Mouse (Mus musculus): ENCODE measurements around the gene Aebp2. TPM values are rescaled to one million over a fixed set of nuclear protein-coding genes. Genes with fewer than 3 reads are reported as not detected.

Aebp2 gene
- polyA plus RNA-seq, 1 experiment from 2014 or later, result 9.4 TPM

- Histone ChIP-seq H3K27me3 (ENCODE audit: insufficient read depth, low read length) (no peaks in the 10 kb centered on the region), H3K4me3 (ENCODE audit: low read length) (no peak overlapping the region), H3K4me2 (replicated peaks; ENCODE audit: low read depth, low read length) (peak overlapping the region; percentile 25; the same call in 1 of the 2 replicates), H3K4me1 (ENCODE audit: insufficient read depth, low read length) (peaks cover 35% of the 10 kb centered on the region), H3K9me3 (ENCODE audit: low read length) (no peaks in the 10 kb centered on the region), H3K9ac (replicated peaks; ENCODE audit: low read length) (no peak overlapping the region), H3K27ac (ENCODE audit: low read length) (peak overlapping the region; percentile 82), H3K36me3 (ENCODE audit: insufficient read depth, low read length) (no peaks in the 10 kb centered on the region)
- 10% methylated on average over 15 of the region's 15 CpGs for WGBS
- ATAC-seq (ENCODE audit: low FRiP score, low TSS enrichment), result peak; percentile 56
Observed at GRCm38 (mm10) chr6:140678658-140679271, 56.3 kb downstream of the Aebp2 start.

- Histone ChIP-seq H3K27me3 (ENCODE audit: insufficient read depth, low read length) (no peaks in the 10 kb centered on the region), H3K4me2 (replicated peaks; ENCODE audit: low read depth, low read length) (no peak overlapping the region), H3K9ac (replicated peaks; ENCODE audit: low read length) (no peak overlapping the region), H3K9me3 (ENCODE audit: low read length) (no peaks in the 10 kb centered on the region), H3K4me1 (ENCODE audit: insufficient read depth, low read length) (peaks cover 29% of the 10 kb centered on the region), H3K4me3 (ENCODE audit: low read length) (no peak overlapping the region), H3K27ac (ENCODE audit: low read length) (no peak overlapping the region), H3K36me3 (ENCODE audit: insufficient read depth, low read length) (no peaks in the 10 kb centered on the region)
- ATAC-seq (ENCODE audit: low FRiP score, low TSS enrichment), result no peak
- 53% methylated on average over 7 of the region's 7 CpGs for WGBS
Observed at GRCm38 (mm10) chr6:140680713-140681112, 58.2 kb downstream of the Aebp2 start.

DNA sequence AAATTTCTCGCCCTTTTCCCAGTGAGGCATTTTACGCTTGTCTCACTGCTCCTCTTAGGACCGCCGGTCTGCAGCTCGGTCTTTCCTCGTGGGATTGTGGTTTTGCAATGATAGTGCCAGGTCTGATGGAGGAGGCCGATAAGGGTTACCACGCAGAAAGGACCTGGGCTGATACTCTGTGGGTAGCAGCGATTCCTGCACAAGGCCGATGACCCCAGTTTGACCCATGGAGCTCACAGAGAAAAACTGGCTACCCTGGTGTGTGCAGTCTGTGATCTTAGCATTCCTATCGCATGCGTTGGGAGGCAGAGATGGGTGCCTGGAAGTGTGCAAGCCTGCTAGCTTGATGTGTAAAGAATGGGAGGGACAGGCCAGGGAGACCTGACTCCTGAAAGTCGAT lies 60.4 kb downstream of the Aebp2 start:
- H3K9ac ChIP-seq (replicated peaks; ENCODE audit: low read length), result no peak overlapping the region
- peaks cover 18% of the 10 kb centered on the region for H3K4me1 ChIP-seq (ENCODE audit: insufficient read depth, low read length)
- no peaks in the 10 kb centered on the region for H3K36me3 ChIP-seq (ENCODE audit: insufficient read depth, low read length)
- H3K4me2 ChIP-seq (replicated peaks; ENCODE audit: low read depth, low read length), result no peak overlapping the region
- H3K27ac ChIP-seq (ENCODE audit: low read length), result 0 out of 2 replicates have a peak overlapping the region, but pooled peaks have one; percentile 4
- ATAC-seq (ENCODE audit: low FRiP score, low TSS enrichment), result peak; percentile 17; the same call in 1 of the 2 replicates
- no peaks in the 10 kb centered on the region for H3K9me3 ChIP-seq (ENCODE audit: low read length)
- 51% methylated on average over 13 of the region's 13 CpGs for WGBS
- no peak overlapping the region for H3K4me3 ChIP-seq (ENCODE audit: low read length)
- no peaks in the 10 kb centered on the region for H3K27me3 ChIP-seq (ENCODE audit: insufficient read depth, low read length)

DNA sequence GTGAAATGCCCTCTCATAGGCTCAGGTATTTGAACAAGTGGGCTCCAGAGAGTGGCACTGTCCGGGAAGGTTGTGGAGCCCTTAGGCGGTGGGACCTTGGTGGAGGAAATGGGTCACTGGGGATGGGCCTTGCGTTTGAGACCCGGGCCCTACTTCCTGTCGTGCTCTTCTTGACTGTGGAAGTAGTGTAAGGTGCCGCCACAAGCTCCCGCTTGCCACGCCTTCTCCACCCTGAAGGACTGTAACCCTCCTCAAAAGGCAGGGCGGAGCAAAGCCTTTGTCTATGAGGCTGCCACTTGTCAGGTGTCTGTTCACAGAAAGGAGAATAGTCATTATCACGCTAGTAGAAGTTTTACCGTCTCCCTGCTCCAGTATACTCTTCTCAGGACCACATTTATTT lies 61.9 kb downstream of the Aebp2 start:
- no peak for ATAC-seq (ENCODE audit: low FRiP score, low TSS enrichment)
- H3K4me1 ChIP-seq (ENCODE audit: insufficient read depth, low read length), result peaks cover 3% of the 10 kb centered on the region; the same call in 1 of the 2 replicates
- H3K27me3 ChIP-seq (ENCODE audit: insufficient read depth, low read length), result no peaks in the 10 kb centered on the region
- H3K36me3 ChIP-seq (ENCODE audit: insufficient read depth, low read length), result no peaks in the 10 kb centered on the region
- no peaks in the 10 kb centered on the region for H3K9me3 ChIP-seq (ENCODE audit: low read length)
- 88% methylated on average over 11 of the region's 11 CpGs for WGBS
- H3K9ac ChIP-seq (replicated peaks; ENCODE audit: low read length), result no peak overlapping the region
- no peak overlapping the region for H3K27ac ChIP-seq (ENCODE audit: low read length)
- no peak overlapping the region for H3K4me2 ChIP-seq (replicated peaks; ENCODE audit: low read depth, low read length)
- no peak overlapping the region for H3K4me3 ChIP-seq (ENCODE audit: low read length)

GRCm38 (mm10) chr6:140689617-140690404 lies 67.3 kb downstream of the Aebp2 start:
- H3K4me1 ChIP-seq (ENCODE audit: insufficient read depth, low read length), result no peaks in the 10 kb centered on the region
- 81% methylated on average over 16 of the region's 16 CpGs for WGBS
- no peak overlapping the region; the same call in 1 of the 2 replicates for H3K27ac ChIP-seq (ENCODE audit: low read length)
- H3K4me2 ChIP-seq (replicated peaks; ENCODE audit: low read depth, low read length), result no peak overlapping the region
- no peaks in the 10 kb centered on the region for H3K27me3 ChIP-seq (ENCODE audit: insufficient read depth, low read length)
- H3K36me3 ChIP-seq (ENCODE audit: insufficient read depth, low read length), result no peaks in the 10 kb centered on the region
- ATAC-seq (ENCODE audit: low FRiP score, low TSS enrichment), result no peak
- H3K4me3 ChIP-seq (ENCODE audit: low read length), result no peak overlapping the region
- no peak overlapping the region for H3K9ac ChIP-seq (replicated peaks; ENCODE audit: low read length)
- H3K9me3 ChIP-seq (ENCODE audit: low read length), result no peaks in the 10 kb centered on the region

- no peak overlapping the region for H3K4me2 ChIP-seq (replicated peaks; ENCODE audit: low read depth, low read length)
- H3K27ac ChIP-seq (ENCODE audit: low read length), result no peak overlapping the region
- no peak overlapping the region for H3K9ac ChIP-seq (replicated peaks; ENCODE audit: low read length)
- ATAC-seq (ENCODE audit: low FRiP score, low TSS enrichment), result no peak
- H3K27me3 ChIP-seq (ENCODE audit: insufficient read depth, low read length), result no peaks in the 10 kb centered on the region
- no peak overlapping the region for H3K4me3 ChIP-seq (ENCODE audit: low read length)
- WGBS, result 79% methylated on average over 6 of the region's 6 CpGs
- no peaks in the 10 kb centered on the region for H3K36me3 ChIP-seq (ENCODE audit: insufficient read depth, low read length)
- no peaks in the 10 kb centered on the region for H3K9me3 ChIP-seq (ENCODE audit: low read length)
- no peaks in the 10 kb centered on the region for H3K4me1 ChIP-seq (ENCODE audit: insufficient read depth, low read length)
Observed at GRCm38 (mm10) chr6:140692160-140692559, 69.7 kb downstream of the Aebp2 start.

- 44% methylated on average over 12 of the region's 12 CpGs for WGBS
- Histone ChIP-seq H3K27me3 (ENCODE audit: insufficient read depth, low read length) (no peaks in the 10 kb centered on the region), H3K4me1 (ENCODE audit: insufficient read depth, low read length) (no peaks in the 10 kb centered on the region), H3K27ac (ENCODE audit: low read length) (no peak overlapping the region), H3K9ac (replicated peaks; ENCODE audit: low read length) (no peak overlapping the region), H3K4me3 (ENCODE audit: low read length) (no peak overlapping the region), H3K9me3 (ENCODE audit: low read length) (no peaks in the 10 kb centered on the region), H3K36me3 (ENCODE audit: insufficient read depth, low read length) (no peaks in the 10 kb centered on the region), H3K4me2 (replicated peaks; ENCODE audit: low read depth, low read length) (no peak overlapping the region)
- ATAC-seq (ENCODE audit: low FRiP score, low TSS enrichment), result no peak
Observed at GRCm38 (mm10) chr6:140696192-140696879, 73.9 kb downstream of the Aebp2 start.

- WGBS, result 89% methylated on average over 11 of the region's 11 CpGs
- Histone ChIP-seq H3K9ac (replicated peaks; ENCODE audit: low read length) (no peak overlapping the region), H3K36me3 (ENCODE audit: insufficient read depth, low read length) (no peaks in the 10 kb centered on the region), H3K4me2 (replicated peaks; ENCODE audit: low read depth, low read length) (no peak overlapping the region), H3K4me1 (ENCODE audit: insufficient read depth, low read length) (no peaks in the 10 kb centered on the region), H3K9me3 (ENCODE audit: low read length) (no peaks in the 10 kb centered on the region), H3K27ac (ENCODE audit: low read length) (no peak overlapping the region), H3K27me3 (ENCODE audit: insufficient read depth, low read length) (no peaks in the 10 kb centered on the region), H3K4me3 (ENCODE audit: low read length) (no peak overlapping the region)
- ATAC-seq (ENCODE audit: low FRiP score, low TSS enrichment), result no peak
Observed at GRCm38 (mm10) chr6:140697994-140698393, 75.5 kb downstream of the Aebp2 start.

GRCm38 (mm10) chr6:140698596-140698995 lies 76.1 kb downstream of the Aebp2 start:
- H3K4me2 ChIP-seq (replicated peaks; ENCODE audit: low read depth, low read length), result no peak overlapping the region
- no peak overlapping the region for H3K4me3 ChIP-seq (ENCODE audit: low read length)
- ATAC-seq (ENCODE audit: low FRiP score, low TSS enrichment), result no peak
- H3K27me3 ChIP-seq (ENCODE audit: insufficient read depth, low read length), result no peaks in the 10 kb centered on the region
- H3K4me1 ChIP-seq (ENCODE audit: insufficient read depth, low read length), result no peaks in the 10 kb centered on the region
- no peak overlapping the region for H3K9ac ChIP-seq (replicated peaks; ENCODE audit: low read length)
- no peaks in the 10 kb centered on the region for H3K36me3 ChIP-seq (ENCODE audit: insufficient read depth, low read length)
- WGBS, result 92% methylated on average over 1 of the region's 1 CpGs
- no peak overlapping the region for H3K27ac ChIP-seq (ENCODE audit: low read length)
- H3K9me3 ChIP-seq (ENCODE audit: low read length), result no peaks in the 10 kb centered on the region
